Mouse (Mus musculus) liver, adult 2 months (tissue): ENCODE data around the gene Maml3. TPM values are rescaled to one million over a fixed set of nuclear protein-coding genes. Genes with fewer than 3 reads are reported as not detected.

Experiments
- DNase-seq: peaks from one replicate; pipeline ENCODE4 v3.0.0-alpha.2; 2011; ENCODE audit warnings: low read depth, low spot score; ENCODE audit errors: extremely low read depth
- H3K27ac ChIP-seq: fragments of 200-500 bp; replicated peaks from 2 replicates; pipeline ENCODE4 v1.5.1; 2012; ENCODE audit warnings: low read depth, mild to moderate bottlenecking, control low read depth, inconsistent platforms, low read length; ENCODE audit not compliant: insufficient read depth
- H3K27me3 ChIP-seq: fragments of 200-500 bp; 2 replicates; pipeline ENCODE4 v1.6.1; 2012; ENCODE audit warnings: mild to moderate bottlenecking, moderate library complexity, low read length, inconsistent platforms; ENCODE audit not compliant: control insufficient read depth, insufficient read depth
- H3K36me3 ChIP-seq: fragments of 200-500 bp; 2 replicates; pipeline ENCODE4 v1.6.1; 2012; ENCODE audit warnings: low read length, inconsistent platforms; ENCODE audit not compliant: control insufficient read depth, insufficient read depth
- H3K4me1 ChIP-seq: fragments of 200-500 bp; 2 replicates; pipeline ENCODE4 v1.6.1; 2011; ENCODE audit warnings: low read length; ENCODE audit not compliant: control insufficient read depth, insufficient read depth
- H3K4me3 ChIP-seq: fragments of 200-500 bp; 2 replicates; pipeline ENCODE4 v1.5.1; 2011; ENCODE audit warnings: low read depth, mild to moderate bottlenecking, control low read depth, low read length, moderate library complexity; ENCODE audit not compliant: insufficient read depth
- H3K79me2 ChIP-seq: fragments of 200-500 bp; 2 replicates; pipeline ENCODE4 v1.6.1; 2012; ENCODE audit warnings: inconsistent platforms, mild to moderate bottlenecking, low read length, moderate library complexity; ENCODE audit not compliant: control insufficient read depth, insufficient read depth
- H3K9ac ChIP-seq: fragments of 200-500 bp; 2 replicates; pipeline ENCODE4 v1.6.1; 2012; ENCODE audit warnings: low read depth, mild to moderate bottlenecking, control low read depth, inconsistent platforms, low read length
- CTCF ChIP-seq: fragments of 200-500 bp; IDR thresholded peaks from 2 replicates; pipeline ENCODE4 v1.5.1; 2011; ENCODE audit warnings: low read depth, low read length, control low read depth
- POLR2A ChIP-seq: fragments of 200-500 bp; IDR thresholded peaks from 2 replicates; pipeline ENCODE4 v1.6.1; 2011; ENCODE audit warnings: low read length, control low read depth; ENCODE audit not compliant: insufficient read depth; ENCODE audit errors: extremely low read depth
- WGBS: fragments of 180-500 bp; shearing (Covaris S2); methylation state at CpG from one replicate; pipeline ENCODE4 v1.1.7; 2018; 5-methylcytosine and 5-hydroxymethylcytosine counted together
- polyA plus RNA-seq: library from polyadenylated mRNA; depleted of rRNA; stranded (reverse); fragments of >200 nt; gene quantifications from 2 replicates; pipeline ENCODE4 v1.2.3, GENCODE M21; 2012
- total RNA-seq: library from RNA; depleted of rRNA; stranded (reverse); fragments of >200 nt; gene quantifications from 2 replicates; pipeline ENCODE4 v1.2.3, GENCODE M21; 2014

The Maml3 gene
- total and polyA plus RNA-seq, 2 experiments: 0.64 to 0.92 TPM

- Histone ChIP-seq H3K4me1 (no peaks in the 10 kb centered on the region), H3K27ac (no peak overlapping the region), H3K9ac (no peak overlapping the region), H3K79me2 (no peaks in the 10 kb centered on the region), H3K4me3 (no peak overlapping the region), H3K36me3 (no peaks in the 10 kb centered on the region), H3K27me3 (no peaks in the 10 kb centered on the region)
- TF ChIP-seq POLR2A (no peak), CTCF (no peak)
- WGBS: 85% methylated on average over 8 of the region's 8 CpGs
- DNase-seq: peak; percentile 32
Measured at GRCm38 (mm10) chr3:52061472-52062388, 43.1 kb downstream of the Maml3 start.

- H3K79me2 ChIP-seq: no peaks in the 10 kb centered on the region; the same call in 1 of the 2 replicates
- H3K4me3 ChIP-seq: no peak overlapping the region
- no peak overlapping the region for H3K27ac ChIP-seq
- H3K9ac ChIP-seq: no peak overlapping the region
- no peaks in the 10 kb centered on the region for H3K36me3 ChIP-seq
- TF ChIP-seq CTCF: no peak
- no peak for TF ChIP-seq POLR2A
- H3K4me1 ChIP-seq: no peaks in the 10 kb centered on the region
- no peaks in the 10 kb centered on the region for H3K27me3 ChIP-seq
- no peak for DNase-seq
- WGBS: 96% methylated on average over 7 of the region's 7 CpGs
Measured at GRCm38 (mm10) chr3:52060886-52061285, 44.0 kb downstream of the Maml3 start.

GRCm38 (mm10) chr3:52051801-52052200, 53.1 kb downstream of the Maml3 start:
- Histone ChIP-seq H3K9ac (no peak overlapping the region), H3K4me3 (no peak overlapping the region), H3K4me1 (no peaks in the 10 kb centered on the region), H3K27me3 (no peaks in the 10 kb centered on the region), H3K36me3 (no peaks in the 10 kb centered on the region), H3K79me2 (peaks cover 2% of the 10 kb centered on the region), H3K27ac (no peak overlapping the region)
- 81% methylated on average over 2 of the region's 2 CpGs for WGBS
- no peak for DNase-seq
- TF ChIP-seq CTCF (no peak), POLR2A (no peak)

GRCm38 (mm10) chr3:52048082-52048481, 56.8 kb downstream of the Maml3 start:
- H3K9ac ChIP-seq: no peak overlapping the region
- H3K79me2 ChIP-seq: no peaks in the 10 kb centered on the region
- H3K27me3 ChIP-seq: no peaks in the 10 kb centered on the region
- no peaks in the 10 kb centered on the region for H3K36me3 ChIP-seq
- DNase-seq: no peak
- no peak overlapping the region for H3K4me3 ChIP-seq
- 76% methylated on average over 14 of the region's 14 CpGs for WGBS
- H3K4me1 ChIP-seq: 0 out of 2 replicates have a peak, but pooled peaks cover 3% of the 10 kb centered on the region
- no peak for TF ChIP-seq POLR2A
- TF ChIP-seq CTCF: no peak
- H3K27ac ChIP-seq: no peak overlapping the region

- 77% methylated on average over 8 of the region's 8 CpGs for WGBS
- H3K36me3 ChIP-seq: no peaks in the 10 kb centered on the region
- H3K27ac ChIP-seq: no peak overlapping the region
- H3K9ac ChIP-seq: no peak overlapping the region
- no peaks in the 10 kb centered on the region for H3K79me2 ChIP-seq
- TF ChIP-seq CTCF: no peak
- TF ChIP-seq POLR2A: no peak
- H3K4me3 ChIP-seq: no peak overlapping the region
- H3K27me3 ChIP-seq: no peaks in the 10 kb centered on the region
- H3K4me1 ChIP-seq: 0 out of 2 replicates have a peak, but pooled peaks cover 3% of the 10 kb centered on the region
- DNase-seq: no peak
Measured at GRCm38 (mm10) chr3:52047537-52047936, 57.3 kb downstream of the Maml3 start.
